Mouse (Mus musculus): ENCODE data around the gene Psg26.
"Not testable (repeated sequence)": the region's sequence is repeated elsewhere in the genome, so short reads cannot be mapped to it uniquely, and the experiment has no call there.

Psg26 gene

GRCm38 (mm10) chr7:18484077-18484476, at the start of gene Psg26:
Gene Psg26 (minus strand): TSS chr7:18484177.
- DNase-seq (ENCODE audit: low spot score in 2 of 2), result no peak

- no peak for DNase-seq (ENCODE audit: low spot score in 2 of 2)
These were observed 49.4 kb upstream of the Psg26 start for GRCm38 (mm10) chr7:18533420-18533819.

- DNase-seq (ENCODE audit: low spot score in 2 of 2), result no peak
These were observed 48.2 kb upstream of the Psg26 start, which contains the start of gene Psg25 for GRCm38 (mm10) chr7:18532169-18532568. Gene Psg25 (minus strand): TSS chr7:18532269.

GRCm38 (mm10) chr7:18524668-18525067, 40.7 kb upstream of the Psg26 start:
- no peak for DNase-seq (ENCODE audit: low spot score in 2 of 2)

GRCm38 (mm10) chr7:18512848-18513247, 28.9 kb upstream of the Psg26 start:
- not testable (repeated sequence) for DNase-seq (ENCODE audit: low spot score in 2 of 2)

DNA sequence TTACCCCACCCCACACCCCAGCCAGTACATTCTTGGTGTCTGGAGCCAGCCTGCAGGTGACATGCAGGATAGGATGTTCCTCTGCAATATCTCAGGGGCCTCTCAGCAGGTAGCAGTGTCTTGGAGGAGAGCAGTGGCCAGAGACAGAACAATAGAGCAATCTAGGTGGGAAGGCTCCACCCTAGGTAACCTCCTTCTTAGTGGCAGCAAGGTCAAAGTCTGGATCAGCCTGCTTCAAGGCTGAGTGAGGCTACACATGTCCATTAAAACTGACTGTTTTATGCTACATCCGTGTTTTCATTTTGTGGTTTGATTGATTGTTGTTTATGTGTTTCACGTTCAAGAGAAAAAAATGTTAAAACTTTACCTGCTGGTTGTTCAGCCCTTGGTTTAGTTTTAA, 28.4 kb upstream of the Psg26 start:
- not testable (repeated sequence) for DNase-seq (ENCODE audit: low spot score in 2 of 2)

GRCm38 (mm10) chr7:18511479-18511878, 27.5 kb upstream of the Psg26 start:
- DNase-seq (ENCODE audit: low spot score in 2 of 2), result no peak

- not testable (repeated sequence) for DNase-seq (ENCODE audit: low spot score in 2 of 2)
These were observed 52.0 kb downstream of the Psg26 start, which contains the start of gene Psg28 for GRCm38 (mm10) chr7:18431941-18432340. Gene Psg28 (minus strand): TSS chr7:18432041.
